Mouse (Mus musculus) hindlimb bud, embryonic 11.5 days (tissue): Measurements from ENCODE around the gene Kcmf1.

ENCODE experiments used
- DNase-seq: peaks from one replicate; pipeline ENCODE4 v3.0.0-alpha.2; 2012; ENCODE audit warnings: low read depth, low spot score; ENCODE audit errors: extremely low spot score

Gene Kcmf1

GRCm38 (mm10) chr6:72899781-72900681, at the start of gene Kcmf1:
TSS of gene Kcmf1 (minus strand) at chr6:72899979.
- peak; percentile 22 for DNase-seq

- DNase-seq = no peak
These were observed 49.5 kb upstream of the Kcmf1 start for GRCm38 (mm10) chr6:72949161-72949756.

GRCm38 (mm10) chr6:72948392-72948791, 48.6 kb upstream of the Kcmf1 start:
- DNase-seq = no peak

GRCm38 (mm10) chr6:72947960-72948359, 48.2 kb upstream of the Kcmf1 start:
- DNase-seq = no peak

- DNase-seq = no peak
These were observed 40.7 kb upstream of the Kcmf1 start for GRCm38 (mm10) chr6:72940493-72940892.

GRCm38 (mm10) chr6:72937859-72938258, 38.1 kb upstream of the Kcmf1 start:
- DNase-seq = no peak

GRCm38 (mm10) chr6:72937430-72937829, 37.7 kb upstream of the Kcmf1 start:
- no peak for DNase-seq

GRCm38 (mm10) chr6:72932955-72933354, 33.2 kb upstream of the Kcmf1 start:
- no peak for DNase-seq

- no peak for DNase-seq
These were observed 31.8 kb upstream of the Kcmf1 start for GRCm38 (mm10) chr6:72931533-72931932.

- DNase-seq = no peak
These were observed 30.1 kb upstream of the Kcmf1 start for GRCm38 (mm10) chr6:72929795-72930398.

- no peak for DNase-seq
These were observed 27.1 kb upstream of the Kcmf1 start for GRCm38 (mm10) chr6:72926755-72927482.

- no peak for DNase-seq
These were observed 26.3 kb upstream of the Kcmf1 start for GRCm38 (mm10) chr6:72926031-72926430.

- no peak for DNase-seq
These were observed 23.6 kb upstream of the Kcmf1 start for GRCm38 (mm10) chr6:72923381-72923780.

- no peak for DNase-seq
These were observed 21.3 kb upstream of the Kcmf1 start for GRCm38 (mm10) chr6:72921081-72921480.

- DNase-seq = no peak
These were observed 18.8 kb upstream of the Kcmf1 start for GRCm38 (mm10) chr6:72918510-72919033.

GRCm38 (mm10) chr6:72916330-72916729, 16.6 kb upstream of the Kcmf1 start:
- no peak for DNase-seq

GRCm38 (mm10) chr6:72914087-72914749, 14.4 kb upstream of the Kcmf1 start:
- no peak for DNase-seq

GRCm38 (mm10) chr6:72911261-72911660, 11.5 kb upstream of the Kcmf1 start:
- no peak for DNase-seq

- DNase-seq = no peak
These were observed 2.6 kb upstream of the Kcmf1 start for GRCm38 (mm10) chr6:72902254-72902990.

GRCm38 (mm10) chr6:72900952-72901351, 1.2 kb upstream of the Kcmf1 start:
- no peak for DNase-seq
